Mouse (Mus musculus): ENCODE data around the gene Bri3. TPM values are rescaled to one million over a fixed set of nuclear protein-coding genes. Genes with fewer than 3 reads are reported as not detected.
A peak's percentile ranks its signal among the peaks of the same experiment; 100 is the strongest.

Gene Bri3
- polyA plus RNA-seq, 1 experiment from 2014 or later = 93.6 TPM

GRCm38 (mm10) chr5:144214453-144214852, 29.8 kb upstream of the Bri3 start:
- Histone ChIP-seq H3K4me2 (ENCODE audit: low read depth, low read length) (no peak overlapping the region), H3K4me1 (ENCODE audit: control insufficient read depth, insufficient read depth, low read length) (no peaks in the 10 kb centered on the region), H3K9ac (ENCODE audit: low read length) (no peak overlapping the region), H3K36me3 (ENCODE audit: control insufficient read depth, insufficient read depth, low read length) (peaks cover 8% of the 10 kb centered on the region; the same call in 1 of the 2 replicates), H3K27ac (ENCODE audit: low read length) (no peak overlapping the region), H3K9me3 (replicated peaks; ENCODE audit: control insufficient read depth, low read length) (no peaks in the 10 kb centered on the region), H3K27me3 (ENCODE audit: control insufficient read depth, insufficient read depth, low read length) (no peaks in the 10 kb centered on the region), H3K4me3 (replicated peaks; ENCODE audit: low read length) (no peak overlapping the region)
- no peak for ATAC-seq (ENCODE audit: insufficient read depth, low FRiP score)
- WGBS = 24% methylated on average over 7 of the region's 7 CpGs

GRCm38 (mm10) chr5:144215992-144216391, 28.2 kb upstream of the Bri3 start:
- no peak overlapping the region for H3K4me3 ChIP-seq (replicated peaks; ENCODE audit: low read length)
- 70% methylated on average over 2 of the region's 2 CpGs for WGBS
- no peaks in the 10 kb centered on the region for H3K36me3 ChIP-seq (ENCODE audit: control insufficient read depth, insufficient read depth, low read length)
- H3K27ac ChIP-seq (ENCODE audit: low read length) = no peak overlapping the region
- H3K9me3 ChIP-seq (replicated peaks; ENCODE audit: control insufficient read depth, low read length) = no peaks in the 10 kb centered on the region
- no peak overlapping the region for H3K4me2 ChIP-seq (ENCODE audit: low read depth, low read length)
- no peak for ATAC-seq (ENCODE audit: insufficient read depth, low FRiP score)
- H3K27me3 ChIP-seq (ENCODE audit: control insufficient read depth, insufficient read depth, low read length) = no peaks in the 10 kb centered on the region
- peaks cover 3% of the 10 kb centered on the region; the same call in 1 of the 2 replicates for H3K4me1 ChIP-seq (ENCODE audit: control insufficient read depth, insufficient read depth, low read length)
- no peak overlapping the region for H3K9ac ChIP-seq (ENCODE audit: low read length)

DNA sequence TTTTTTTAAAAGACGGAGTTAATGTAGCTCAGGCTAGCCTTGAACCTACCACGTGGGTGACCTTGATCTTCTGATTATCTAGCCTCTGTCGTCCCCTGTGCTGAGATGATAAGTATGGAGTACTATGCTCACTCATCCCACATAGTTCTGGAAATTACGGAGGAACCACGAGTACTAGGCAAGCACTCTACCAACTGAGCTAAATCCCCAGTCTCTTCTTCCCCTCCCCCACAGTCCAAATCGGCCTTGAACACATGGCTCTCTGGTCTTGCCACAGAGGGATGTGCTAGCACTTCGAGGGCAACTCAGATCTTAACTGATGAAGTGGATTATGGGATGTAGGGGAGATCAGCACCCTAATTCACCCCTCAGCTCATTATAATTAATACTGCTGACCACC, 26.2 kb upstream of the Bri3 start:
- H3K4me1 ChIP-seq (ENCODE audit: control insufficient read depth, insufficient read depth, low read length) = peaks cover 19% of the 10 kb centered on the region
- H3K27ac ChIP-seq (ENCODE audit: low read length) = no peak overlapping the region
- no peak overlapping the region for H3K4me3 ChIP-seq (replicated peaks; ENCODE audit: low read length)
- no peak overlapping the region for H3K4me2 ChIP-seq (ENCODE audit: low read depth, low read length)
- no peak overlapping the region for H3K9ac ChIP-seq (ENCODE audit: low read length)
- WGBS = 88% methylated on average over 7 of the region's 7 CpGs
- no peaks in the 10 kb centered on the region for H3K27me3 ChIP-seq (ENCODE audit: control insufficient read depth, insufficient read depth, low read length)
- H3K36me3 ChIP-seq (ENCODE audit: control insufficient read depth, insufficient read depth, low read length) = no peaks in the 10 kb centered on the region
- ATAC-seq (ENCODE audit: insufficient read depth, low FRiP score) = no peak
- H3K9me3 ChIP-seq (replicated peaks; ENCODE audit: control insufficient read depth, low read length) = no peaks in the 10 kb centered on the region

DNA sequence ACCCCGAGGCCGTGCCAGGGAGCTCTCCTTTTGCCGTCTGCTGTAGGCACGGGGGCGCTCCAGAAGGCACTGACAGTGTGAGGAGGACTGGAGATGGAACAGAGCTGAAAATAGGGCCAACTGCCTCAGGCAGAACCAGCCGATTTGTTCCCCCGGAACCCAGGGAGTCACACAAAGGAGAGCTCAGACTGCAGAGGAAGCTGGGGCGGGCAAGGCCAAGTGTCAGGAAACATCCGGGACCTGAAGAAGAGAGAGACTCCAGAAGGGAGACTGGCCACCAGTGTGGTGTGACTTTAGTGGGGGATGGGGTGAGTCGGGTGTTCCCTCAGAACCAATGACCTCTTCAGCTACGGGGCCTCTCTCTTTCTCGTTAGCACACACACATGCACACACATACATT, 24.9 kb upstream of the Bri3 start:
- 71% methylated on average over 12 of the region's 12 CpGs for WGBS
- Histone ChIP-seq H3K4me1 (ENCODE audit: control insufficient read depth, insufficient read depth, low read length) (peaks cover 22% of the 10 kb centered on the region), H3K36me3 (ENCODE audit: control insufficient read depth, insufficient read depth, low read length) (no peaks in the 10 kb centered on the region), H3K4me2 (ENCODE audit: low read depth, low read length) (no peak overlapping the region), H3K27me3 (ENCODE audit: control insufficient read depth, insufficient read depth, low read length) (no peaks in the 10 kb centered on the region), H3K9ac (ENCODE audit: low read length) (no peak overlapping the region), H3K27ac (ENCODE audit: low read length) (no peak overlapping the region), H3K4me3 (replicated peaks; ENCODE audit: low read length) (no peak overlapping the region), H3K9me3 (replicated peaks; ENCODE audit: control insufficient read depth, low read length) (no peaks in the 10 kb centered on the region)
- ATAC-seq (ENCODE audit: insufficient read depth, low FRiP score) = no peak

DNA sequence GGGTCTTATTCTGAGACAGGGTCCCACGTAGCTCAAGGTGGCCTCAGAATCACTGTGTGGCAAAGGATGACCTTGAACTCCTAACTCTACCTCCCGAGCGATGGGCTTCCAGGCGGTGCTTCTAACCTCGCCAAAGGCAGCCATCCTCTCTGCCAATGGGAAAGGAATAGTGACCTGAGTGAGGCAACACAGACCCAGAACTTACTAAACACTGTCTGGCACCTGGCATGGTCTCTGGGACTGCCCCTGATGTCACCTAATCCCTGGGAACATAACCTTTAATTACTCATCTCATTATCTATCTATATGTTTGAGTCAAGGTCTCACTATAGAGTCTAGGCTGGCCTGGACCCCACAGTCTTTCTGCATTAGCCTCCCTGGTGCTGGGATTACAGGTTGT, 24.3 kb upstream of the Bri3 start:
- 81% methylated on average over 5 of the region's 5 CpGs for WGBS
- H3K27ac ChIP-seq (ENCODE audit: low read length) = no peak overlapping the region
- H3K4me2 ChIP-seq (ENCODE audit: low read depth, low read length) = no peak overlapping the region
- no peaks in the 10 kb centered on the region for H3K9me3 ChIP-seq (replicated peaks; ENCODE audit: control insufficient read depth, low read length)
- H3K9ac ChIP-seq (ENCODE audit: low read length) = no peak overlapping the region
- peaks cover 24% of the 10 kb centered on the region for H3K4me1 ChIP-seq (ENCODE audit: control insufficient read depth, insufficient read depth, low read length)
- no peak overlapping the region for H3K4me3 ChIP-seq (replicated peaks; ENCODE audit: low read length)
- no peaks in the 10 kb centered on the region for H3K27me3 ChIP-seq (ENCODE audit: control insufficient read depth, insufficient read depth, low read length)
- no peaks in the 10 kb centered on the region for H3K36me3 ChIP-seq (ENCODE audit: control insufficient read depth, insufficient read depth, low read length)
- no peak for ATAC-seq (ENCODE audit: insufficient read depth, low FRiP score)

DNA sequence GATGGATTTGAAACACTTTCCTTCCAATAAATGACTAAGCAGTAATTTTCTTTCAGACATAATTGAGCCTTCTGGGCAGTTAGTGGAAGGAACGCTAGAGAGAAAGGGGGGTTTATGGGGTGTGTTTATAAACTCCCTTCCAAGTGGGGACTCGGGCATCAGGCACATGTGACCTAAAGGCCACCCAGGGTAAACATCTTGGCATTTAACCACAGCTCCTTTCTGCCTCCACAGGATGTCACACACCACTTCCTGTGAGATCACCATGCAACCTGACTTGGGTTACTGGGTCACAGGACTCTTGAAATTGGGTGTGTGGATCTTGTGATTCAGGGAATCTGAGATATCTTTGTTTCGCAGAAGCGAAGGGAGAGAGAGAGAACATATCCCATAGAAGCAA, 22.9 kb upstream of the Bri3 start:
- peaks cover 24% of the 10 kb centered on the region for H3K4me1 ChIP-seq (ENCODE audit: control insufficient read depth, insufficient read depth, low read length)
- no peak overlapping the region for H3K9ac ChIP-seq (ENCODE audit: low read length)
- H3K4me3 ChIP-seq (replicated peaks; ENCODE audit: low read length) = no peak overlapping the region
- H3K9me3 ChIP-seq (replicated peaks; ENCODE audit: control insufficient read depth, low read length) = no peaks in the 10 kb centered on the region
- no peak overlapping the region for H3K4me2 ChIP-seq (ENCODE audit: low read depth, low read length)
- ATAC-seq (ENCODE audit: insufficient read depth, low FRiP score) = no peak
- H3K27ac ChIP-seq (ENCODE audit: low read length) = no peak overlapping the region
- no peaks in the 10 kb centered on the region for H3K27me3 ChIP-seq (ENCODE audit: control insufficient read depth, insufficient read depth, low read length)
- H3K36me3 ChIP-seq (ENCODE audit: control insufficient read depth, insufficient read depth, low read length) = no peaks in the 10 kb centered on the region
- 51% methylated on average over 4 of the region's 4 CpGs for WGBS

GRCm38 (mm10) chr5:144222811-144223502, 21.3 kb upstream of the Bri3 start:
- Histone ChIP-seq H3K27ac (ENCODE audit: low read length) (peak overlapping the region; percentile 80), H3K4me1 (ENCODE audit: control insufficient read depth, insufficient read depth, low read length) (peaks cover 24% of the 10 kb centered on the region), H3K36me3 (ENCODE audit: control insufficient read depth, insufficient read depth, low read length) (no peaks in the 10 kb centered on the region), H3K4me2 (ENCODE audit: low read depth, low read length) (peak overlapping the region; percentile 86), H3K9me3 (replicated peaks; ENCODE audit: control insufficient read depth, low read length) (no peaks in the 10 kb centered on the region), H3K27me3 (ENCODE audit: control insufficient read depth, insufficient read depth, low read length) (no peaks in the 10 kb centered on the region), H3K4me3 (replicated peaks; ENCODE audit: low read length) (peak overlapping the region; percentile 84), H3K9ac (ENCODE audit: low read length) (peak overlapping the region; percentile 80)
- 2% methylated on average over 25 of the region's 25 CpGs for WGBS
- ATAC-seq (ENCODE audit: insufficient read depth, low FRiP score) = peak; percentile 48; the same call in 1 of the 2 replicates

DNA sequence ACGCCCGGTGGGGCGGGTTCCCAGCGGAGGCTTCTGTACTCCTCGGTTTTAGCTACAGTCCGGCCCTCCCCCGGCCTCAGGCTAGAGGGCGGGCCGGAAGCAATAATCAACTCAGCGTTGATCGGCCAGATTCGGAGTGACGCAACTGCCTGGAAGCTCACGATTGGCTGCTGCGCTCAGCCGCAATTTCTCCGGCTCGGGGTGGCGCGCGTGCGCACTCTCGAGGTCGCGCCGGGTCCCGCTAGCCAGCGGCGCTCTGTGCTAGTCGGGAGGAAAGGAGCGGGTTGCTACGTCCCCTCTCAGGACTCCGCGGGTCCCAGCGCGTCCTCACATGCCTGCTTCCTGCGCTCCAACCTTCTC, 20.8 kb upstream of the Bri3 start, which contains the start of gene Tecpr1:
Gene Tecpr1 (minus strand): TSS at position 113 of the 360 bp plus-strand sequence.
- H3K4me1 ChIP-seq (ENCODE audit: control insufficient read depth, insufficient read depth, low read length) = peaks cover 24% of the 10 kb centered on the region
- peak; percentile 96 for ATAC-seq (ENCODE audit: insufficient read depth, low FRiP score)

GRCm38 (mm10) chr5:144223899-144224816, 20.1 kb upstream of the Bri3 start:
- Histone ChIP-seq H3K9me3 (replicated peaks; ENCODE audit: control insufficient read depth, low read length) (no peaks in the 10 kb centered on the region), H3K9ac (ENCODE audit: low read length) (peak overlapping the region; percentile 89), H3K36me3 (ENCODE audit: control insufficient read depth, insufficient read depth, low read length) (no peaks in the 10 kb centered on the region), H3K27me3 (ENCODE audit: control insufficient read depth, insufficient read depth, low read length) (no peaks in the 10 kb centered on the region), H3K4me2 (ENCODE audit: low read depth, low read length) (peak overlapping the region; percentile 70), H3K27ac (ENCODE audit: low read length) (peak overlapping the region; percentile 75; the same call in 1 of the 2 replicates), H3K4me3 (replicated peaks; ENCODE audit: low read length) (peak overlapping the region; percentile 84), H3K4me1 (ENCODE audit: control insufficient read depth, insufficient read depth, low read length) (peaks cover 24% of the 10 kb centered on the region)
- 26% methylated on average over 18 of the region's 18 CpGs for WGBS
- no peak for ATAC-seq (ENCODE audit: insufficient read depth, low FRiP score)

More for the DNA sequence above, 20.8 kb upstream of the Bri3 start, which contains the start of gene Tecpr1:
- Histone ChIP-seq H3K4me3 (replicated peaks; ENCODE audit: low read length) (peak within 1 kb of the TSS; percentile 84), H3K27me3 (ENCODE audit: control insufficient read depth, insufficient read depth, low read length) (no peaks in the 10 kb centered on the region), H3K27ac (ENCODE audit: low read length) (peak within 1 kb of the TSS; percentile 80), H3K9ac (ENCODE audit: low read length) (peak within 1 kb of the TSS; percentile 89), H3K4me2 (ENCODE audit: low read depth, low read length) (peak within 1 kb of the TSS; percentile 86), H3K36me3 (ENCODE audit: control insufficient read depth, insufficient read depth, low read length) (no peaks in the 10 kb centered on the region), H3K9me3 (replicated peaks; ENCODE audit: control insufficient read depth, low read length) (no peaks in the 10 kb centered on the region)
- under 1% methylated on average over 37 of the region's 37 CpGs for WGBS
